Mouse (Mus musculus) kidney, postnatal 4 days (tissue): ENCODE measurements around the gene Osbpl6.

Source experiments
- DNase-seq, 2 experiments: peaks; one replicate each; pipeline ENCODE4 v3.0.0; 2021; ENCODE audit warnings: mixed read lengths in 2 of 2

The Osbpl6 gene

GRCm38 (mm10) chr2:76426816-76427215 is 20.5 kb downstream of the Osbpl6 start:
- no peak for DNase-seq

DNA sequence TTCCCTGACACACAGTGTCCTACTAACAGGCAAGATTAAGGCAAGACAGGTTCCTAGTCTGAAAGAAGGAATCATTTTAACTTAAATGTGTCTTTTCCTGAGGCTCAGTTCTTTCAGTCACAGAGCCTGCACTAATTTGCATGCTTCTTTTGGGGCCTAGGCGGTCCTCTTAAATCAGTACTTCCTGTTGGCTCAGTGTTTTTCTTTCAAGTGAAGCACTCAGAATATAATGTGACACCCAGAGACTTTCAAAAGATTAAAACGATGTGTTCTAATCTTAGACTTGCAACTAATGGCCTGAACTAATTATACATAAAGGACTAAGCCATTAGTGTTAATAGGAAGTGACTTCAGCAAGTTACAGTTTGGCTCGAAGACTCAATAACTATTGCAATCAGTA is 23.0 kb downstream of the Osbpl6 start:
- DNase-seq = no peak

GRCm38 (mm10) chr2:76429855-76430254 is 23.5 kb downstream of the Osbpl6 start:
- DNase-seq = no peak

- DNase-seq = no peak
These were observed 24.2 kb downstream of the Osbpl6 start for GRCm38 (mm10) chr2:76430539-76430938.

DNA sequence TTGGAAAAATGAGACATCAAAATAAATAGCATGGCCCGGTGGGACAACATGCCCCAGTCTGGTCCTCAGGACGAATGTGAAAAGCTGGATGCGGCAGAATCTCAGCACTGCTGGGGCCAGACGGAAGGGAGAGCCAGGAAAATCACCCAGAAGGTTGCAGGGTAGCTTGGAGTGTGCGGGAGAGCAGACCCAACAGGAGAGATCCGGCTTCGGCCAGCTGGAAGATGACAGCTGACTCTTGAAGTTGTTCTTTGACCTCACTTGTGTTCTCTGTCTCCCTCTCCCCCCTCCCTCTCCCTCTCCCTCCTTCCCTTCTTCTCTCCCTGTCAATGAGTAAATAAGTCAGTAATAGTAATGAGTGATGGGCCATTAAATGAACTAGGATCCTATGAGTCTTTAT is 27.9 kb downstream of the Osbpl6 start:
- peak; percentile 64 to 73 for DNase-seq

DNA sequence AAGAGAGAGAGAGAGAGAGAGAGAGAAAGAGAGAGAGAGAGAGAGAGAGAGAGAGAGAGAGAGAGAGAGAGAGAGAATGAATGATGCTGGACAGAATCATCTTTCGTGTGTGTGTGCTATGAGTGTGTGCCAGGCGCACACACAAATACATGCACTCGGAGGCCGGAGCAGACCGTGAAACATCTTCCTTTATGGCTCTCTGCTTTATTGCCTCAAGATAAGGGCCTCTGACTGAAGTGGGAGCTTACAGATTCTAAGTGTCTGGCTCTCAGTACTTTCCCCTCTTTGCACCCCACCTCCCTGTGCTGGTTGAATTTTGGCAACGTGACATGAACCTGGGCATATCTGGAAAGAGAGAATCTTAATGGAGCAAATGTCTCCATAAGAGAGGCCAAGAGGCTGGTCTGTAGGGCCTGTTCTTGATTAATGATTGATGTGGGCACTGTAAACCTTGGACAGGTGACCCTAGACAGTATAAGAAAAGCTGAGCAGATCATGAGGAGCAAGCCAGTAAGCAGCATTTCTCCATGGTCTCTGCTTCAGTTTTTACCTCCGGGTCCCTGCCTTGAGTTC is 29.4 kb downstream of the Osbpl6 start:
- DNase-seq = peak; percentile 7 to 31

GRCm38 (mm10) chr2:76437372-76437771 is 31.1 kb downstream of the Osbpl6 start:
- no peak for DNase-seq

- no peak for DNase-seq
These were observed 33.2 kb downstream of the Osbpl6 start for GRCm38 (mm10) chr2:76439540-76439939.

DNA sequence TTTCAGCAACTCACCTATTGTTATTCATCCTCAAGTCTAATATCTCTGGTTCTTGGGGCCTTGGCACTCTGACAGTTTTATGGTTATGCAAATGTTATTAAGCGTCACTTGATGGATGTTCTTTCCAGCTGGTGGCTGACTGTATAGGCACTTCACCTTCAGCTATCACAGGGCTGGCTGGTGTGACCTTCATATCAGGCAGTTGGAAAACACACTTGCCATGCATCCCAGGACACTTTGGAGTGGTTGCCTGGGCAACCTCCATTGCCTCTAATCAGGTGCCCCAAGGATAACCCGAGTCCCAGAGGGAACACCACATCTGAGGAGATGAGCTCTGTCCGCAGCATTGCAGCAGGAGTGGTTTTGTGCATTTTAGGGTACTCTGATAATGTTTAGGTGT is 35.8 kb downstream of the Osbpl6 start:
- DNase-seq = no peak

DNA sequence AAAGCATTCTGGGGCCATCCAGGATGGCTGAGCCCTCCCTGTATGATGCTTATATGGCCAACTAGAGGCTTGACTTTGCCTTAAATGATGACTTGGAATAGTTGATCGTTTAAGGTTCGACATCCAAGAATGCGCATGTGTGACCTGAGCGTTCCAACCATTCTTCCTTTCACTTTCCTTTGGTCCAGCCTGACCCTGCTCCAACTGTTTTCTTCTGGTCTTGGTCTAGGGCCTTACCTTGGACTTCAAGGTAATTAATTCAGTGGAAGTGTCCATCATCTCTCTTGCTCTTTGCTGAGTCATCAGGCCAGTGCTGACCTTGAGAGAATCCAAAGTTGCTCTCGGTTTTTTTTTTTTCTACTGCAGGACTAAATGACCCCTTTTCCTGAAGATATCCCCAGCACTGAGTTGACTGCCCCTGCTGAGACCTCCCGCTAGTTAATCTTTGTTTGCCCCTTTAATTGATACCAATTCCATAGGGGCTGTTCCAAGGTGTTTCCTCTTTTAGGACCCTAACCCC is 43.6 kb downstream of the Osbpl6 start:
- no peak for DNase-seq

- DNase-seq = no peak
These were observed 60.4 kb downstream of the Osbpl6 start for GRCm38 (mm10) chr2:76466723-76467122.

GRCm38 (mm10) chr2:76468204-76468603 is 61.9 kb downstream of the Osbpl6 start:
- peak; percentile 6 to 19 for DNase-seq

GRCm38 (mm10) chr2:76469091-76469750 is 62.9 kb downstream of the Osbpl6 start:
- DNase-seq = no peak

DNA sequence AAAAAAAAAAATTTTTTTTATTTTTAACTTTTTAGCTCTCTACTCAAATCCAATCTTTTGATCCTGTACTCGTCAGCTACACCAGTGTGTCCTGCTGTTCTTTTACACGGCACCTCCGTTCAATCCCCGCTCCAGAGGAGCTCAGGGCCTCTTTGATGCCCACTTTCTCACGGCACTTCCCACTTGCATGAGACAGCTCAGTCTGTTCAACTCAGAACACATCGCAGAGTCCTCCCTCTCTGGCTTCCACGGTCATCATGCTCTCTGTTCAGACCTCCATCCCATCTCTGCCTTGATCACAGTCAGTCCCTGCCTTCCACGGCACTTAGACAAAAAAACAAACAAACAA is 63.4 kb downstream of the Osbpl6 start:
- DNase-seq = no peak

- DNase-seq = no peak
These were observed 64.1 kb downstream of the Osbpl6 start for GRCm38 (mm10) chr2:76470391-76470790.

- no peak for DNase-seq
These were observed 69.5 kb downstream of the Osbpl6 start for GRCm38 (mm10) chr2:76475788-76476187.

DNA sequence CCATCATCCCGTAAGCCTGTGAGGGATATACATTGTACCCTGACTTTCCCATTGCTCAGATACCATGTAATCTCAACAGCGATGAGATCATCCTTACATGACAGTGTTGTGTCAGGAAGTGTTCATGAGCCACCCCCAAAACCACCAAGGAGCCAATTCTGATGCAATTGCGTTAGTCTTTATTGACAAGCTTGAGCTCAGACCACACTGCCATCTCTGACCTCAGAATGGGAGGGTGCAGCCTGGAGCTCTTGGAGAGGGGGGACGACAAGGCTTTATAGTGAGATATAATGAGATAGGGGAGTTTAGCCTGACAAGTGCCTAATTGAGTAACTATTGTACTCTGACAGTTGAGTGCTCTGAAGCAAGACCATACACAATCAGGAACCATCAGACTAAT is 82.5 kb downstream of the Osbpl6 start:
- DNase-seq = no peak

GRCm38 (mm10) chr2:76490198-76490597 is 83.9 kb downstream of the Osbpl6 start:
- no peak for DNase-seq

- DNase-seq = no peak
These were observed 85.1 kb downstream of the Osbpl6 start for GRCm38 (mm10) chr2:76491371-76491770.

- DNase-seq = no peak
These were observed 85.9 kb downstream of the Osbpl6 start for GRCm38 (mm10) chr2:76492224-76492623.

- peak in 1 of 2 experiments; percentile 15 for DNase-seq
These were observed 89.9 kb downstream of the Osbpl6 start for GRCm38 (mm10) chr2:76496006-76496748.

DNA sequence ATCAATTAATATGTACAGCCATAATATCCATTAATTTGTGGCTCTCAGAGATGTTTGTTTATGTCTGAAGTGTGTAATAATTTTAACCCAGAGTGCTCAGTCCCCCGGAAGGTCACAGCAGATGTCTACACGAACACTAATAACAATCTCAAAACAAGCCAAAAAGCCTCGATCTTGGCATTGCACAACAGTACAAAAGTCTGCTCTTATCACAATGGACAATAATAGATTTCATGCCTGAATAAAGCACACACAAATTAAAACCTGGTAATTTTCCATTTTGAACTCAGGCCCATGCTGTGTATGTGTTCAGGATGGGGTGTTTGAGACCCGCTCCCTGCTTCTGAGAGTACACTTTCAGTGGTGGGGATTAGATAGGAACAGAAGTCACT is 90.4 kb downstream of the Osbpl6 start:
- no peak for DNase-seq

- DNase-seq = peak in 1 of 2 experiments; percentile 33
These were observed 92.6 kb downstream of the Osbpl6 start for GRCm38 (mm10) chr2:76498891-76499290.
